Mouse (Mus musculus): Measurements from ENCODE around the gene Pi4k2b. TPM values are rescaled to one million over a fixed set of nuclear protein-coding genes. Genes with fewer than 3 reads are reported as not detected.

Gene Pi4k2b
- polyA plus RNA-seq, 1 experiment from 2014 or later: 5.4 TPM

- Histone ChIP-seq H3K27ac (replicated peaks) (no peak overlapping the region), H3K9me3 (no peaks in the 10 kb centered on the region), H3K4me2 (replicated peaks) (peak overlapping the region; percentile 72), H3K36me3 (peaks cover 7% of the 10 kb centered on the region; the same call in 1 of the 2 replicates), H3K4me3 (peak overlapping the region; percentile 95; the same call in 1 of the 2 replicates), H3K9ac (replicated peaks) (no peak overlapping the region), H3K27me3 (no peaks in the 10 kb centered on the region), H3K4me1 (no peaks in the 10 kb centered on the region)
- no peak for ATAC-seq (replicated peaks)
- 71% methylated on average over 2 of the region's 2 CpGs for WGBS
Observed at GRCm38 (mm10) chr5:52783957-52784356, 42.6 kb downstream of the Pi4k2b start.

DNA sequence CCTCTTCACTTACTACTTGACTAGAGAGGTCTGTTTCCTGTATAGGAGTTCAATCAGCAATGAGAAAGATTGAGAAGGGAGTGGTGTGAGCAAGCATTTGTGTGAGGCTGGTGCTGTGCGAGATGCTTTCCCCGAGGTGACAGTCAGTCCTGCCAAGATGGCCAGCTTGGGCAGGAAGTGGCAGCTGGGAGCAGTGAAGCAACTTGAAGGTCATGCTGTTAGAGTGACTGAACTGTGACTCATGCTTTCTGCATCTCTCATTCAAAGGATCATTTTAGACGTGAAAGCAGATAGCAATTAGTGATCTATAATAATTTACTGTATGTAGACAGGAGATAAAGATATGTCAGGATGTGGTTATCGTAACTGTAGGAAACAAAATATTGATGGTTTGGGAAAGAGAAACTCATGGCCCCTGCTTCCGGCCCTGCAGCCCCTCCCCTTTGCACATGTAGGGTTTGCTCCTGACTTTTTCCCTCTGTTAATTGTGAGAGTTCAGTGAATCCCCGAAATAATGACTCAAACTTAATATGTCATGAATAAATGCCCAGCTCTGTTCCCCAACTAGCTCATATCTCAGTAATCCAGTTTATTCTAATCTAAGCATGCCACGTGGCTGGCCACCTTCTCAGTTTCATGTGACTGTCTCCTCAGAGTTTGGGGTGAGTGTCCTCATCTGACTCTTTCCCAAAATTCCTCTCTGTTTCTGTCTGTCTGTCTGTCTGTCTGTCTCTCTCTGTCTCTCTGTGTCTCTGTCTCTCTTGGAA, 45.4 kb downstream of the Pi4k2b start:
- H3K27me3 ChIP-seq: no peaks in the 10 kb centered on the region
- 93% methylated on average over 7 of the region's 7 CpGs for WGBS
- ATAC-seq (replicated peaks): no peak

DNA sequence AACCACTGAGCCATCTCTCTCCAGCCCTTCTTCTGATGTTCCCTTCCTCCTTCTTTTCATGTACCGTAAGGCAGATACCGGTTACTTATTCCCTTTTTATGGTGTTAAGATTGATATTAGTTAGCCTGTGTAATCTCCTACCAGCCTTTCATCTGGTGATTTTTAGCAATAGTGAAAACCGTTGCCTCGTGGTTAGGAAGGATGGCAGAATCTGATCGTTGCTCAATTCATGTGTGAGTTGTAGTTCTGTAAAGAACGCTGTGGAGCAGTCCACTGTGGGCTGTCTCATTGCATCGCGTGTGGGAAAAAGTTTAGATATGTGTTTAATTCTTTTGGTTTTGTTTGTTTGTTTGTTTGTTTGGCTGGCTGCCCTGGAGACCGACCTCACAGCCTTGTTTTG, 51.9 kb downstream of the Pi4k2b start:
- no peak overlapping the region for H3K4me3 ChIP-seq
- no peak for ATAC-seq (replicated peaks)
- H3K4me2 ChIP-seq (replicated peaks): no peak overlapping the region
- WGBS: 94% methylated on average over 9 of the region's 9 CpGs
- H3K9me3 ChIP-seq: no peaks in the 10 kb centered on the region
- H3K36me3 ChIP-seq: peaks cover 27% of the 10 kb centered on the region
- H3K27ac ChIP-seq (replicated peaks): no peak overlapping the region
- no peak overlapping the region for H3K9ac ChIP-seq (replicated peaks)
- no peaks in the 10 kb centered on the region for H3K27me3 ChIP-seq
- H3K4me1 ChIP-seq: no peaks in the 10 kb centered on the region

More for the DNA sequence above, 45.4 kb downstream of the Pi4k2b start:
- Histone ChIP-seq H3K4me2 (replicated peaks) (no peak overlapping the region), H3K9ac (replicated peaks) (no peak overlapping the region), H3K27ac (replicated peaks) (no peak overlapping the region), H3K9me3 (no peaks in the 10 kb centered on the region), H3K4me1 (no peaks in the 10 kb centered on the region), H3K4me3 (no peak overlapping the region), H3K36me3 (peaks cover 10% of the 10 kb centered on the region; the same call in 1 of the 2 replicates)

DNA sequence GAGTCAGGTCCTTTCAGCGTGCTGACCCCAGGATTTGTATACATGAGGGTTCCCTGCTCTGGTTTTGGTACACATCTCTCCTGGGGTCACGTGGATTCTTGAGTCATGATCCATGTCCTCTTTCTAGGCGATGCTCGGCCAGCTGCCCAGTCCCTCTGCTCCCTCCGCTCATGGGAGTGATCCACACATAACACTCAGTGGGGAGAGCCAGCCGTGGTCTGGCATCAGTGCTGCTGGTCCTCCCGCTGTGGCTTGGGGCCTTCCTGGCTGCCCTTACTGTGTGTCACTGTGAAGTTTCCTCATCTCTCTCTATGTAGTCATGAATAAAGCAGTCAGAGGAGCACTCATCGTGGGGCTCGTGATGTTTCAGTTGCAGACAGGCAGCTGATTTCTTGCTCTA, 52.7 kb downstream of the Pi4k2b start:
- H3K9me3 ChIP-seq: no peaks in the 10 kb centered on the region
- H3K27ac ChIP-seq (replicated peaks): no peak overlapping the region
- no peaks in the 10 kb centered on the region for H3K4me1 ChIP-seq
- H3K9ac ChIP-seq (replicated peaks): no peak overlapping the region
- H3K4me2 ChIP-seq (replicated peaks): no peak overlapping the region
- WGBS: 90% methylated on average over 9 of the region's 9 CpGs
- no peak overlapping the region for H3K4me3 ChIP-seq
- no peaks in the 10 kb centered on the region for H3K27me3 ChIP-seq
- ATAC-seq (replicated peaks): no peak
- peaks cover 28% of the 10 kb centered on the region for H3K36me3 ChIP-seq

DNA sequence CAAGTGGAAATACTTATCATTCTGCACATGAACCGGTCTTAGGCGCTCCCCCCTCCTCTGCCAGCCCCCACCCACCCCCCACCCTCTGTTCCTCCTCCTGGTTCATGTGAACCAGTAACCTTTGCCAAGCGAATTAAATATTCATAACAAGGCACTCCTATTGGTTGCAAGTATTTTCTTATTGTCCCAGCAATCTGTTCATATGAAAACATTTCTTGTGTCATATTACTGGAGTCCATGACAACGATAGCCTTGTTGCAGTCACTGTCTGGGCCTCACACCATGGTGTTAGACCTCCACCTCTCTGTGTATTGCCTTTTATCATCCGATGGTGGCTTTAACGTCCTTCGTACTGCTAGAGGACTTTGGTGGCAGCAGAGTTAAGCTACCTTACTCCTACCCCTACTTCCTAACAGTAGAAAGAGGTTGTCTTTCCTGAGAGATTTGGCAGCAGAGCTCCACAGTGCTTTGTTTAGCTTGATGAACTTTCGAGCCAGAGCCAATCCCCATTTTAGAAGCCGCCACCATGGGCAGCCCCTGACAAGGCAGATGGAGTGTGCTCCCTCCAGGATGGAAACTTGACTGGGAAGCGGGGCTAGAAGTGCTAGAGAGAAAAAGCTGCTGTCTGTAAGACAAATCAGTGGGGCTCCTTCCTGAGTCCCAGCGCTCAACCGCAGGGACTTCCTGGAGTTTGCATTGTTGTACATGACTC, 58.1 kb downstream of the Pi4k2b start:
- H3K4me1 ChIP-seq: no peaks in the 10 kb centered on the region
- H3K27me3 ChIP-seq: no peaks in the 10 kb centered on the region
- no peak overlapping the region for H3K4me2 ChIP-seq (replicated peaks)
- peaks cover 25% of the 10 kb centered on the region for H3K36me3 ChIP-seq
- 86% methylated on average over 12 of the region's 12 CpGs for whole genome bisulfite sequencing
- ATAC-seq (replicated peaks): 0 out of 2 replicates have a peak, but pooled peaks have one; percentile 29
- no peaks in the 10 kb centered on the region for H3K9me3 ChIP-seq
- H3K27ac ChIP-seq (replicated peaks): no peak overlapping the region
- no peak overlapping the region for H3K9ac ChIP-seq (replicated peaks)
- H3K4me3 ChIP-seq: no peak overlapping the region

- Histone ChIP-seq H3K9ac (replicated peaks) (no peak overlapping the region), H3K9me3 (no peaks in the 10 kb centered on the region), H3K27ac (replicated peaks) (no peak overlapping the region), H3K27me3 (no peaks in the 10 kb centered on the region), H3K36me3 (peaks cover 6% of the 10 kb centered on the region; the same call in 1 of the 2 replicates), H3K4me1 (no peaks in the 10 kb centered on the region), H3K4me3 (no peak overlapping the region), H3K4me2 (replicated peaks) (no peak overlapping the region)
- ATAC-seq (replicated peaks): no peak
- 74% methylated on average over 4 of the region's 4 CpGs for WGBS
Observed at GRCm38 (mm10) chr5:52805801-52806200, 64.4 kb downstream of the Pi4k2b start.

DNA sequence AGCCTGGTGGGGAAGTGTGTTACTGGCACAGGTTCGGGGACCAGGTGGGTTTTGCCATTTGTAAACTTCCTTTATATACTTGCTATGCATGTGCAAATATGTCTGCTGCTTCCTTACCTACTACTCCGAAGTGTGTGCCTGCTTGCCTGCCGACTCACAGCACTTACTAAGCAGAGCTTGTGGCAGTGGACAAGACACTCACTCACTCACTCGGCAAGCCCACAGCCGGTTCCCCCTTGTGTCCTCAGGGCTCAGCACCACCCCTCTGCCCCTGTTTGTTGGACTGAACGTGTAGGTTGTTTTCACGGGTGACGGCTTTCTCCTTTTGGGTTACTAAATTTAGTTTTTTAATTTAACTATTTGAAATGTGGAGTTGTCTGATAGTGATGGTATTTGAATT, 65.0 kb downstream of the Pi4k2b start:
- H3K27me3 ChIP-seq: no peaks in the 10 kb centered on the region
- H3K9me3 ChIP-seq: no peaks in the 10 kb centered on the region
- no peak overlapping the region for H3K4me3 ChIP-seq
- peaks cover 6% of the 10 kb centered on the region; the same call in 1 of the 2 replicates for H3K36me3 ChIP-seq
- H3K4me2 ChIP-seq (replicated peaks): no peak overlapping the region
- 82% methylated on average over 8 of the region's 8 CpGs for WGBS
- H3K4me1 ChIP-seq: no peaks in the 10 kb centered on the region
- no peak overlapping the region for H3K9ac ChIP-seq (replicated peaks)
- ATAC-seq (replicated peaks): no peak
- no peak overlapping the region for H3K27ac ChIP-seq (replicated peaks)

GRCm38 (mm10) chr5:52807030-52807429, 65.7 kb downstream of the Pi4k2b start:
- Histone ChIP-seq H3K36me3 (peaks cover 6% of the 10 kb centered on the region; the same call in 1 of the 2 replicates), H3K4me1 (no peaks in the 10 kb centered on the region)

DNA sequence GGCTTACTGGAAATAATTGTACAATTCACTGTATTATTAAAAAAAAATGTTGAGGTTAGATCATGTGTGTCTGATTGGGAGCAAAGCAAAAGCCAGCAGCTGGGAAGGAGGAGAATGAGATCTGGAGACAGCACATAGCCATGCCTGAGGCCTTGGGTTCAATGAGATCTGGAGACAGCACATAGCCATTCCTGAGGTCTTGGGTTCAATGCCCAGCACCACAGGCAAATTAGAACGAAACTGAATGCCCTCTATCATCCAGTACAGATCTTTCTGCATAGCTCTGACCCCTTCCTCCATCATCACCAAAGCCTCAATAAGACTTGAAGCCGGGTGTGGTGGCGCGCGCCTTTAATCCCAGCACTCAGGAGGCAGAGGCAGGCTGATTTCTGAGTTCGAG, 69.1 kb downstream of the Pi4k2b start:
- 95% methylated on average over 6 of the region's 6 CpGs for WGBS
- peaks cover 10% of the 10 kb centered on the region for H3K36me3 ChIP-seq
- H3K4me2 ChIP-seq (replicated peaks): no peak overlapping the region
- no peaks in the 10 kb centered on the region for H3K27me3 ChIP-seq
- no peak overlapping the region for H3K9ac ChIP-seq (replicated peaks)
- H3K27ac ChIP-seq (replicated peaks): no peak overlapping the region
- no peaks in the 10 kb centered on the region for H3K4me1 ChIP-seq
- ATAC-seq (replicated peaks): no peak
- H3K4me3 ChIP-seq: no peak overlapping the region
- H3K9me3 ChIP-seq: no peaks in the 10 kb centered on the region

More at GRCm38 (mm10) chr5:52807030-52807429, 65.7 kb downstream of the Pi4k2b start:
- no peaks in the 10 kb centered on the region for H3K27me3 ChIP-seq
- H3K9ac ChIP-seq (replicated peaks): no peak overlapping the region
- ATAC-seq (replicated peaks): no peak
- no peaks in the 10 kb centered on the region for H3K9me3 ChIP-seq
- no peak overlapping the region for H3K4me3 ChIP-seq
- H3K27ac ChIP-seq (replicated peaks): no peak overlapping the region
- H3K4me2 ChIP-seq (replicated peaks): no peak overlapping the region
- 87% methylated on average over 7 of the region's 7 CpGs for WGBS

DNA sequence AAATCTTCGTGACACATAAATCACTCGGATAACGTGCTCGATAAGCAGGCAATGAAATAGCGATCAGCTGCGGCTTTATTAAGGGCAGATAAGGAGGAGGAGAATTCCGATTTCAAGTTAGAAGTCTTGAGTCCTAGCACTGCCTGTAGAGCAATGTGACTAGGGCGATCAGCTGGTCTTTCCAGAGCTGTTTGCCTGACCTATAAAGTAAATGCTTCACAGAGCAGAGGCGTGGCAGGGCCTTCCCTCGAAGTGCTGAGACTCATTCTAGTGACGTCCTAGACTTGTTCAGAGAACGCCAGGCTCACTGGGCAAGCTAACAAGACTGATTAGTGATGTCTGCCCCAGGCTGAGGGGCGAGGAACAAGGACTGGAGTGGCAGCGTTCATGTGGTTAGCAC, 69.7 kb downstream of the Pi4k2b start:
- WGBS: 93% methylated on average over 14 of the region's 14 CpGs
- Histone ChIP-seq H3K9me3 (no peaks in the 10 kb centered on the region), H3K27me3 (no peaks in the 10 kb centered on the region), H3K4me1 (no peaks in the 10 kb centered on the region), H3K36me3 (peaks cover 10% of the 10 kb centered on the region), H3K27ac (replicated peaks) (no peak overlapping the region), H3K4me3 (no peak overlapping the region), H3K9ac (replicated peaks) (no peak overlapping the region), H3K4me2 (replicated peaks) (no peak overlapping the region)
- no peak for ATAC-seq (replicated peaks)

- Histone ChIP-seq H3K9me3 (no peaks in the 10 kb centered on the region), H3K4me2 (replicated peaks) (no peak overlapping the region), H3K9ac (replicated peaks) (no peak overlapping the region), H3K4me3 (no peak overlapping the region), H3K4me1 (no peaks in the 10 kb centered on the region), H3K27me3 (no peaks in the 10 kb centered on the region), H3K36me3 (peaks cover 15% of the 10 kb centered on the region), H3K27ac (replicated peaks) (no peak overlapping the region)
- WGBS: 77% methylated on average over 10 of the region's 10 CpGs
- ATAC-seq (replicated peaks): no peak
Observed at GRCm38 (mm10) chr5:52812456-52812855, 71.1 kb downstream of the Pi4k2b start.

DNA sequence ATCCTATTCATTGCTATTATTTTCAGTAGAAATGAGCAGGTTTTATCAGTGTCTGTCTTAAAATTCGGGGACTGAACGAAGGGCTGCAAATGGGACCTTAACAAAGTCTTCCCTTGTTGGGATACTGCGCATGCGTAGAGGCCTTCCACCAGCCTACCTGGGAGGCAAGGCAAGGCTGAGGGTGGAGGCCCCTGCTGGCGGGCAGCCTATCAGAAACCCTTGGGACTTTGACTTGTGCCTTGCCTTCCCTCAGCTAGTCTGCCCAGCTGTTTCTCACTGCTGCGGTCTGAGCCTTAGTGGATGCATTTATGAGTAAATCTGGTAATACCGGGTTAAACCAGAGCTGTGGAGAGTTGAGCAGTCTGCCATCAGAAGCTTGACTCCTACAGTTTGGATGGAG, 71.9 kb downstream of the Pi4k2b start:
- no peaks in the 10 kb centered on the region for H3K4me1 ChIP-seq
- H3K27ac ChIP-seq (replicated peaks): no peak overlapping the region
- ATAC-seq (replicated peaks): no peak
- H3K27me3 ChIP-seq: no peaks in the 10 kb centered on the region
- no peak overlapping the region for H3K4me2 ChIP-seq (replicated peaks)
- no peak overlapping the region for H3K9ac ChIP-seq (replicated peaks)
- no peak overlapping the region for H3K4me3 ChIP-seq
- H3K9me3 ChIP-seq: no peaks in the 10 kb centered on the region
- WGBS: 93% methylated on average over 7 of the region's 7 CpGs
- H3K36me3 ChIP-seq: peaks cover 11% of the 10 kb centered on the region; the same call in 1 of the 2 replicates
